Mouse (Mus musculus): ENCODE data around the gene Nmnat2. TPM values are rescaled to one million over a fixed set of nuclear protein-coding genes. Genes with fewer than 3 reads are reported as not detected.

Nmnat2 gene
- polyA plus RNA-seq, 1 experiment from 2014 or later = 75.4 TPM

DNA sequence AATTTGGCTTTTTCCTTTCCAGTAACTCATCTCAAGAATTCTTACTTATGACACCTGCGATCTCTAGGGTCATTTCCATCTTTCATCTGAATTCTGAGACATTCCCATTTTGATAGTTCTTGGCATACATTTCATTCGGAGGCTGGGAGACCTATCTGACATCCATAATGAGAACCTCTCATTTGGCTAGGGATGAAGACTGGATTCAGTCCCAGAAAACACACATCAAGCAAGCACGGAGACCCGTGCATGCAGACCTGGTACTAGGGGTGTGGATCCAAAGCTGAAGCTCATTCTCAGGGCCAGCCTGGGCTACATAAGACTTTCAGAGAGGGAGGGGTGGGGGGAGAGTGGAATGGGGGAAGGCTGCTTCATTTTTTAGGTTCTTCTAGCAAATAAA, 68.2 kb downstream of the Nmnat2 start:
- 71% methylated on average over 4 of the region's 4 CpGs for WGBS
- H3K27me3 ChIP-seq (replicated peaks; ENCODE audit: control insufficient read depth, insufficient read depth, low read length) = no peaks in the 10 kb centered on the region
- no peaks in the 10 kb centered on the region for H3K36me3 ChIP-seq (ENCODE audit: control insufficient read depth, insufficient read depth, low read length)
- H3K9me3 ChIP-seq (ENCODE audit: control insufficient read depth, low read length) = no peaks in the 10 kb centered on the region
- no peak overlapping the region for H3K4me3 ChIP-seq (ENCODE audit: low read length)
- no peak overlapping the region for H3K9ac ChIP-seq (ENCODE audit: low read depth, low read length)
- no peak for ATAC-seq
- peaks cover 2% of the 10 kb centered on the region; the same call in 1 of the 2 replicates for H3K4me1 ChIP-seq (ENCODE audit: control insufficient read depth, insufficient read depth, low read depth, low read length)
- H3K27ac ChIP-seq (ENCODE audit: low read depth, low read length) = no peak overlapping the region
- no peak overlapping the region for H3K4me2 ChIP-seq (ENCODE audit: low read length)

DNA sequence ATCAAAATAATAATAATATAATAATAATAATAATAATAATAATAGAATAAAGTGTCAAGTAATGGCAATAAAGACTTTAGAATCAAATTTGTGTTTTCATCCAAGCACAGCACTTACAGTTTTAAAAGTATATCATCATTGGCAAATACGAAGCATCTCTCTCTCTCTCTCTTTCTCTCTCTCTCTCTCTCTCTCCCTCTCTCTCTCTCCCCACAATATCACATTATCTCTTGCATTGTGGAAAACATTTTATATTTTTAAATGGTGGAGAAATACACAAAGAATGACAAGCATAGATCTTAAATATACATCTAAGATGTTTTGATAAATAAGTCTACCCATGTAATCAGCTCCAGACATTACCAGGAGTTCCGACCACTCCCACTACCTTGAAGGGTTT, 69.1 kb downstream of the Nmnat2 start:
- 90% methylated on average over 2 of the region's 2 CpGs for WGBS
- Histone ChIP-seq H3K9ac (ENCODE audit: low read depth, low read length) (no peak overlapping the region), H3K4me1 (ENCODE audit: control insufficient read depth, insufficient read depth, low read depth, low read length) (peaks cover 2% of the 10 kb centered on the region; the same call in 1 of the 2 replicates), H3K36me3 (ENCODE audit: control insufficient read depth, insufficient read depth, low read length) (no peaks in the 10 kb centered on the region), H3K9me3 (ENCODE audit: control insufficient read depth, low read length) (no peaks in the 10 kb centered on the region), H3K27ac (ENCODE audit: low read depth, low read length) (no peak overlapping the region), H3K4me3 (ENCODE audit: low read length) (no peak overlapping the region), H3K27me3 (replicated peaks; ENCODE audit: control insufficient read depth, insufficient read depth, low read length) (no peaks in the 10 kb centered on the region), H3K4me2 (ENCODE audit: low read length) (no peak overlapping the region)
- no peak for ATAC-seq

DNA sequence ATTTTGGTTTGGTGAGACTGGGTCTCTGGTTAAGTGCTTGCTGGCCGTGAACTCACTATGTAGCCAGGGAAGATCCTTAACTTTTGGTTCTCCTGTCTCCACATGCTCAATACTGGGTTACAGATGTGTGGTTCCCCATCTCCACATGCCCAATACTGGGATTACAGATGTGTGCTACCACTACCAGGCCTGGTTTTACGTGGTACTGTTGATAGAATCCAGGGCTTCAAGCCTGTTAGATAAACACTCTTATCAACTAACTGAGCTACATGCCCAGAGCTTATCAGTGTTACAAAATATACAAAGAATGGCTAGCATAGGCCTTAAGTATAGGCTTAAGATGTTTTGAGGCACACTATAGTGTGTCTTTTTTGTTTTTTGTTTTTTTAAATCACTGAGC, 69.7 kb downstream of the Nmnat2 start:
- 83% methylated on average over 2 of the region's 2 CpGs for WGBS
- H3K27me3 ChIP-seq (replicated peaks; ENCODE audit: control insufficient read depth, insufficient read depth, low read length) = no peaks in the 10 kb centered on the region
- H3K36me3 ChIP-seq (ENCODE audit: control insufficient read depth, insufficient read depth, low read length) = no peaks in the 10 kb centered on the region

DNA sequence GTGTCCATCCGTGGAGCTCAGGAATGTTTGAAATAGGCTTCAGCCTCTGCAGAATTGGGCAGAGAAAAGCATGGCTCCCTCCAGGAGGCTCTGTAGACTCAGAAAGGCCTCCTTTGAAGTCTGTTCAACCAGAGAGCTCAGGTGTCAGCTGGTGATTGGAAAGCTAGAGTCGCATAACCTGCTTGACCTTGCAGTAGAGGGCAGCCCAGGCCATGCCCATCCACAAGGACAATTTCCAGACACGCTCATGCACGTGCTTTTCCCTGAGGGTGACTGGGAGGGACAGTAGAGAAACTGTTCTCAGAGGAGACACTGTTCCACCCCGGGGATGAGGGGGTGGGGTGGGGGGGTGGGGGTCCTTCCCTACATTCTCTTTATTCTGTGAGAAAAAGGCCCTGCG, 76.6 kb downstream of the Nmnat2 start:
- ATAC-seq = no peak
- no peak overlapping the region for H3K4me2 ChIP-seq (ENCODE audit: low read length)
- 59% methylated on average over 6 of the region's 6 CpGs for WGBS
- no peaks in the 10 kb centered on the region for H3K36me3 ChIP-seq (ENCODE audit: control insufficient read depth, insufficient read depth, low read length)
- H3K27me3 ChIP-seq (replicated peaks; ENCODE audit: control insufficient read depth, insufficient read depth, low read length) = no peaks in the 10 kb centered on the region
- no peak overlapping the region for H3K4me3 ChIP-seq (ENCODE audit: low read length)
- peaks cover 3% of the 10 kb centered on the region; the same call in 1 of the 2 replicates for H3K9me3 ChIP-seq (ENCODE audit: control insufficient read depth, low read length)
- H3K9ac ChIP-seq (ENCODE audit: low read depth, low read length) = no peak overlapping the region
- H3K4me1 ChIP-seq (ENCODE audit: control insufficient read depth, insufficient read depth, low read depth, low read length) = peaks cover 22% of the 10 kb centered on the region
- H3K27ac ChIP-seq (ENCODE audit: low read depth, low read length) = no peak overlapping the region

More for the DNA sequence above, 69.7 kb downstream of the Nmnat2 start:
- no peak for ATAC-seq
- Histone ChIP-seq H3K4me1 (ENCODE audit: control insufficient read depth, insufficient read depth, low read depth, low read length) (peaks cover 2% of the 10 kb centered on the region; the same call in 1 of the 2 replicates), H3K4me2 (ENCODE audit: low read length) (no peak overlapping the region), H3K9ac (ENCODE audit: low read depth, low read length) (no peak overlapping the region), H3K9me3 (ENCODE audit: control insufficient read depth, low read length) (peaks cover 3% of the 10 kb centered on the region; the same call in 1 of the 2 replicates), H3K4me3 (ENCODE audit: low read length) (no peak overlapping the region), H3K27ac (ENCODE audit: low read depth, low read length) (no peak overlapping the region)

DNA sequence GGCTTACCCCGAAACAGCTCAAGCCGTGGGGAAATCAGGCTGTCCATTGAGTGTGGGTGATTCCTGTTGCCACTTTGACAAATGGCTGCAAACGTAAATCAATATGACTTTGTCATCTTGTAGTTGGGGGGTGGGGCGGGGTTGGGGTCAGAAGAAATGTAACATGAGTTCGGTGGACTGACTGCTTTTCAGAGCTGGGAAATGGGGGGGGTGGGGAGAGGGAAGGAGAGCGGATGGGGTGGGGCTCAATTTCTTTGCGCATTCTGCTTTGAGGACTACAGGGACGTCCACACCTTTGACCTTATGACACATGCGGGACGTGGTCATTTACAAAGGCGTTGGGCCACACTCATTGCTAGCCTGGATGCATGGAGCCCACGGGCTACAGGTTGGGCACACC, 77.2 kb downstream of the Nmnat2 start:
- 71% methylated on average over 12 of the region's 12 CpGs for WGBS
- peak overlapping the region; percentile 9; the same call in 1 of the 2 replicates for H3K9ac ChIP-seq (ENCODE audit: low read depth, low read length)
- no peak overlapping the region for H3K27ac ChIP-seq (ENCODE audit: low read depth, low read length)

DNA sequence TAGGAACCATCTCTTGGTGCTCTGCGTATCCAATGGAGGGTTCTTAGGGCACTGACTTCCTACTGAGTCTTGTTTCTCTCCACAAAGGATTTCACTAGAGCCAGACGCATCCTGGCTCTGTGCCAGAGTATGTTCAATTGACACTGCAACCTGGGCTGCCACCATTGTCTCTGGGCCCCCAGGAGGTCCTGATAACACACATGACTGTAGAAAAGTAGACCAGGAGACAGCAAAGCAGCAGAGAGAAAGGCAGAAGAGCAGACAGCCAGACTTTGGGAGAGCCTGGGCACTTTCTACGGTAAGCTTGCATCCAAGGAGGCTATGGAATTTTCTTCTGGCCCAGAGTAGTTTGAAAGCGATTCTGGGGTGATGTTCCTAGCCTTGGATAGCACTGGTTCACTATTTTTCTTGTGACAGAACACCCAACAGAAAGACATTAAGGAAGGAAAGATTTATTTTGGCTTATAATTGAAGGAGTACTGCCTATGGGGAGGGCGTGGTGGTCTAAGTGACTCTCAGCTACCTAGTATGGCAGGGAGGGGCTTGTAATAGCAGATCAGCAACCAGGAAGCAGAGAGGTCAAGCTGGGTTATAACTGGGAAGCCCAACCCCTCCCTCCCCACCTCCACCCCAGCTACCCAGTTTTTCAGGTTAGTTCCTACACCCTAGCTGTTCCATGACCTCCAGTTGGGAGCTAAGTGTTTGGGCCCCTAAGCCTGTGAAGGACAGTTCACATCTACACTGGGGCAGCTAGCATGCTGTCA, 78.5 kb downstream of the Nmnat2 start:
- peaks cover 3% of the 10 kb centered on the region; the same call in 1 of the 2 replicates for H3K9me3 ChIP-seq (ENCODE audit: control insufficient read depth, low read length)
- H3K27me3 ChIP-seq (replicated peaks; ENCODE audit: control insufficient read depth, insufficient read depth, low read length) = no peaks in the 10 kb centered on the region
- H3K4me3 ChIP-seq (ENCODE audit: low read length) = no peak overlapping the region
- no peak overlapping the region for H3K9ac ChIP-seq (ENCODE audit: low read depth, low read length)
- H3K4me2 ChIP-seq (ENCODE audit: low read length) = no peak overlapping the region
- no peak for ATAC-seq
- H3K36me3 ChIP-seq (ENCODE audit: control insufficient read depth, insufficient read depth, low read length) = no peaks in the 10 kb centered on the region
- peaks cover 20% of the 10 kb centered on the region for H3K4me1 ChIP-seq (ENCODE audit: control insufficient read depth, insufficient read depth, low read depth, low read length)
- H3K27ac ChIP-seq (ENCODE audit: low read depth, low read length) = no peak overlapping the region
- WGBS = 50% methylated on average over 5 of the region's 5 CpGs

More for the DNA sequence above, 77.2 kb downstream of the Nmnat2 start:
- Histone ChIP-seq H3K4me3 (ENCODE audit: low read length) (no peak overlapping the region), H3K9me3 (ENCODE audit: control insufficient read depth, low read length) (peaks cover 3% of the 10 kb centered on the region; the same call in 1 of the 2 replicates), H3K27me3 (replicated peaks; ENCODE audit: control insufficient read depth, insufficient read depth, low read length) (no peaks in the 10 kb centered on the region), H3K4me2 (ENCODE audit: low read length) (peak overlapping the region; percentile 12; the same call in 1 of the 2 replicates), H3K36me3 (ENCODE audit: control insufficient read depth, insufficient read depth, low read length) (no peaks in the 10 kb centered on the region), H3K4me1 (ENCODE audit: control insufficient read depth, insufficient read depth, low read depth, low read length) (peaks cover 22% of the 10 kb centered on the region)
- ATAC-seq = no peak

DNA sequence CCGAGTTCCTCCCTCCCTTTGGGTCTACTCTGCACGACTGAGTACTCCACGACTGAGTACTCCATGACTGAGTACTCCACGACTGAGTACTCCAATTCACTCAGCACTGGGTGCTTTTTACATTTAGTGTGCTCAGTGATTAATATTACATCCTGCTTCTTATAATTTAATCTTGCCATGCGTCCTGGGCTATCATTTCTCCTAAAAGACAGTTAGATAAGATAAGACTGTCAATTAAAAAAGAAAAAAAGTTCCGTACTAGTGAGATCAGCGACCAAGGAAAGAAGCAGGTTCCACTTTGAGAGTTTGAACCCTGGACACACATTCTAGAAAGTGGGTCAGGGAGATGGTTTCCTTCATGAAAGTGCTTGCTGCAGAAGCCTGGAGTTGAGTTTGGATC, 79.3 kb downstream of the Nmnat2 start:
- WGBS = 89% methylated on average over 7 of the region's 7 CpGs
- Histone ChIP-seq H3K9ac (ENCODE audit: low read depth, low read length) (no peak overlapping the region), H3K9me3 (ENCODE audit: control insufficient read depth, low read length) (peaks cover 3% of the 10 kb centered on the region; the same call in 1 of the 2 replicates), H3K27ac (ENCODE audit: low read depth, low read length) (no peak overlapping the region), H3K36me3 (ENCODE audit: control insufficient read depth, insufficient read depth, low read length) (no peaks in the 10 kb centered on the region), H3K4me1 (ENCODE audit: control insufficient read depth, insufficient read depth, low read depth, low read length) (peaks cover 20% of the 10 kb centered on the region), H3K27me3 (replicated peaks; ENCODE audit: control insufficient read depth, insufficient read depth, low read length) (no peaks in the 10 kb centered on the region), H3K4me2 (ENCODE audit: low read length) (no peak overlapping the region), H3K4me3 (ENCODE audit: low read length) (no peak overlapping the region)
- ATAC-seq = no peak

DNA sequence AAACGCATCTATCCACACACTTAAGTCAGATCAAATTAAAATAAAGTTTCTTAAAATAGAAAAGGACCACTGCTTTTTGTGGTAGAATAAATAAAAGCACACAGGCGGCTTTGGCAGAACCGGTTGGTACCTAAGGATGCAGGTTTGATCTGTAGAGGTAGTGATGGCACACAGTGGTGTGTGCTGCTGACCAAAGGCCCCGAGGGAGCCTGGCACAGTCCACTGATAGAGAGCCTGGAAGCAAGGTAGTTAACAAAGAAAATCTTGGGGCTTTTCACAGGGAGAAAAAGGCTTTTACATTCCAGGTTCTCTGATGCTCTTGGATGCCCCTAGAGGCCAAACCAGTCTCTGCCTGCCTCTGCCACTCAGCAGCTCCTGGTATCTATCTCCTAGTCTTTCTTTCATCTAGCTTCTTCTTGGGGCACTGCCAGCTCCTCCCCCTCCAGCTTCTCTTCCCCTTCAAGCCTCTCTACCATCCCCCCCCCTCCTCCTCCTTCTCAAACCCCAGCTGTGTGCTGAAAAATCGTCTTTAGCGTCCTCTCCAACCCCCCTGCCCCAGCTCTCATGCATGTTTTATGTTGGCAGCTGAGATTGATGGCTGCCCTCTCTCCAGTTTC, 80.6 kb downstream of the Nmnat2 start:
- Histone ChIP-seq H3K9ac (ENCODE audit: low read depth, low read length) (peak overlapping the region; percentile 54; the same call in 1 of the 2 replicates), H3K27ac (ENCODE audit: low read depth, low read length) (peak overlapping the region; percentile 68), H3K4me1 (ENCODE audit: control insufficient read depth, insufficient read depth, low read depth, low read length) (peaks cover 20% of the 10 kb centered on the region), H3K4me2 (ENCODE audit: low read length) (peak overlapping the region; percentile 15; the same call in 1 of the 2 replicates), H3K4me3 (ENCODE audit: low read length) (no peak overlapping the region), H3K27me3 (replicated peaks; ENCODE audit: control insufficient read depth, insufficient read depth, low read length) (no peaks in the 10 kb centered on the region), H3K36me3 (ENCODE audit: control insufficient read depth, insufficient read depth, low read length) (no peaks in the 10 kb centered on the region), H3K9me3 (ENCODE audit: control insufficient read depth, low read length) (no peaks in the 10 kb centered on the region)
- 36% methylated on average over 6 of the region's 6 CpGs for WGBS
- peak; percentile 34 for ATAC-seq

Measured in hindbrain, embryonic 16.5 days (tissue).